Mouse (Mus musculus) erythroid progenitor cell, adult 5-6 weeks (primary cell): ENCODE results near the gene Hcrtr1. TPM values are rescaled to one million over a fixed set of nuclear protein-coding genes. Genes with fewer than 3 reads are reported as not detected.

Experiments
- ATAC-seq: replicated peaks from 2 replicates; pipeline ENCODE4 v1.8.0; 2016; ENCODE audit warnings: moderate number of reproducible peaks, mild to moderate bottlenecking, moderate TSS enrichment, inconsistent platforms; ENCODE audit not compliant: poor library complexity, low FRiP score, severe bottlenecking
- total RNA-seq, 2 experiments: library from RNA; stranded (forward) in 1 of 2; stranded (reverse) in 1 of 2; fragments of 150-400 nt in 1 of 2; fragments of 186-747, 209-891 nt in 1 of 2; gene quantifications; 2 replicates each; pipeline versions ENCODE4 v1.2.3 to v1.2.4; 2015 to 2017; ENCODE audit warnings: low replicate concordance in 2 of 2

Gene Hcrtr1
- total RNA-seq, 2 experiments from 2014 or later: not detected

DNA sequence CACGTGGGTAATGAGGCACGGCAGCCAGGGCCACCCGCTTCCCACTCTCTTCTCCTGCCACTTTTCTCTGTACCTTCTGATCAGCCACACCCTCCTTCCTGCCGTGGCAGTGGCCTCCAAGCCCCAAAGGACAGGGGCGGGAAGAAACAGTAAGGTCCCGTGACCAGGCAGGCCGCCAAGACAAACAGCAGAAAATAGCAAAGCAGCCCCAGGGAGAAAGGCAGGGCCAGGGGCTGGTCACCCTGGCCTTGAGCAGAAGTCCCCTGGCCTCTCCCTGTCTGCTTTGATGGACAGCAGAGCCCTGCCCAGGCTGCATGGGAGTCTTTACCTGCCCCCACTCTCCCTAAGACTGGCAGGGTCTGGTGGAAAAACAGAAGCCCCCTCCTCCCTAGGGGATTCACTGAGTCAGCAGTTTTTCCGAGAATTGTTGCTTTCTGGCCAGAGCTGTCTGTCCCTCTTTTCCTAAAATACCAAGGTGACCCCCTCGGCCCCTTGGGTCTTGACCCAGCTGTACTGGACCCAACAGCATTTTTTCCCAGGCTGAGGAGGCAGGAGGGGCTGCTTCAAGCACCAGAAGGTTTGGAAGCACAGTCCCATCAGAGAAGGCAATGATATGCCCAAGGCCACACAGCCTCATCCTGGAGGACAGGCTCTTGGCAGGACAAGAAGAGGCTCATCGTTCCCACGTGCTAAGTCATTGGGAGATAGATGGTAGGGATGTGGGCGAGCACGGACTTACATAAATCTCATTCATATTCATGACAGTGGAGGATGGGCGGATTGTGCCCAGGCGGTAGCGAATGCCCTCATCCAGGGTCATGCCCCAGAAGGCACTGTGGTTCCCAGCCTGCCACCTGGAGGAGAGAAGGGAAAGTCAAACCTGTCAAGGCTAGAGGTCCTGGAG lies 29.4 kb upstream of the Hcrtr1 start:
- ATAC-seq: no peak; the same call in 1 of the 2 replicates

DNA sequence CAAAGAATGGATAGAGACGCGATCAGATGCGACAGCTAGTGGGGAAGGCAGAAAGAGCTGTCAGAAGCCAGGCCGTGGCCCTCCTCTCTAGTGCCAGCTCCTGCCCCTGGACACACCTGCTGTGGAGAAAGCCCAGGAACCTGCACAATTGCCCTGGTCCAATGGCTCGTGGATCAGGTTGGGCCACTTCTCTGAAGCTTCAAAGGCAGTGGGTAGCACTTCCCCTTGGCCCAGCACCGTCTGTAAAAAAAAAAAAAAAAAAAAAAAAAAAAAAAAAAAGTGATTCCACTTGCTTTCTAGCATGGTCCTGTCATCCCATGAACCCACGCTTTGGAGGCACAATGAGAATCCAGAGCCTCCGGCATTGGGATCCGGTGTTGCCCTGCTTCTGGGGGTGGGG lies 28.7 kb upstream of the Hcrtr1 start:
- no peak for ATAC-seq

DNA sequence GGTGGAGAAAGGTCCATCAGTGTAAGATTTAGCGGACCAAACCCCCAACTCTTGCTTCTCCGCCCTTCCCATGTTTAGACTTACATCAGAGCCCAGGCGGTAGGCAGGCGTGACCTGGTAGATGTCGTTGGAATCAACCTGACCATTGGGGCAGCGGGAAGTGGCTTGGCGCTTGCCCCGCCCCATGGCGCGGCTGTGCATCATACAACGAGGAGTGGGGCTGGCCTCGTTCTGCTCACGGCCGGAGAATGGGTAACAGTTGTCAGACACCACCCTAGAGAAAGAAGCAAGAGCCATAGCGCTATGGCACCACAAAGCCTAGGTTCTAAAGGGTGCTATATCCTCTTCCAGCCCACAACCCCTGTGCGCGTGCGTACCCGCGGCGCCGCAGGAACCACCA lies 28.2 kb upstream of the Hcrtr1 start:
- no peak for ATAC-seq

DNA sequence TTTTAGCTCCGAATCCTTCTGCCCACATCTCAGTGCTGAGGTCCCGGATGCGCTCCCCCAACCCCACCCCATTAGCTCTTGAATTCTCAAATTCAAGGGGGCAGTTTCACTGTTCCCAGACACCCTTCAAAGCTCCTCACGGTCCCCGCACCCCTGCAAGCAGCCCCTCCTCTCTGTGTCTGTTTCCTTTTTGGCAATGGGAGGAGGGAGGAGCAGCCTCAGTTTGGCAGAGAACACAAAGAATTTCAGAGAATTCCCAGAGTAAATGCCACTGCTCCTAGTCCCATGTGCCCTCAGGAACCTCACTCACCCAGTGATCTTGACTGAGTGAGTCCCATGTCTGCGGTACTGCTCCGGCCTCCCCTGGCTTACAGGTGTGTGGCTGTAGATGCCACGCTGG lies 27.4 kb upstream of the Hcrtr1 start:
- no peak for ATAC-seq

DNA sequence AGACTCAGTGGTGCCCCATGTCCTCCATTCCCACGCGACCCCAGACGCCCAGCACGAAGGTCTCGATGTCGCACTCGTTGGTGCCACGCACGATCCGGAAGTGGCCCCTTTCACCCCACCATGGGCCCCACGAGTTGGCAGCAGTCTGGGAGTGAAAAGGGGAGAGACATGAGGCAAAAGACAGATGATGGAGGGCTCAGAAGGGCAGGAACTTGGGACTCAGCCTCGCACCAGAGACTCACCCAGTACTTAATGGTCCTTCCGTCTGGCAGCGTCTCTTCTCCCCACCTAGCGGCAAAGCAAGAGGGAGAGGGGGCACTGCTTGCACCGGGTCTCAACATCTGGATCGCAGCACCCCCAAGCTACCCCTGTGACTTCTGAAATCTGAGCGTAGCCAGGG lies 26.9 kb upstream of the Hcrtr1 start:
- ATAC-seq: no peak

DNA sequence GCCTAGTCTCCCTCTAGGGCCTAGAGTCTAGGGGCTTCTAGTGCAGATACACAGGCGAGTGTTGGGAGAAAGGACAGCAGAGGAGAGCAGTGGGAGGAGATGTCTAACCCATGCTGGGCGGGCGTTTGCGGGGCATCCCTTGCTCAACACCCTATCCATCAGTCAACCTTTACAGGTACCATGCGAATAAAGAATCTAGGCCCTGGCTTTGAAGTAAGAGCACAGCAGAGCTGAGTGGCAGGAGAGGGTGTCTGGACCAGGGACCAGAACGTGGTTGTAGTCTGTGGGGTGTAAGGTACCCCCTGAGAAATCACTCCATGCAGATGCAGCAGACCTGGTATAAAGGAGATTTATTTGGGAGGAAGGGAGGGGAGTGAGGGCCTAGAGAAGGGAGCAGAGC lies 25.0 kb upstream of the Hcrtr1 start:
- ATAC-seq: no peak

DNA sequence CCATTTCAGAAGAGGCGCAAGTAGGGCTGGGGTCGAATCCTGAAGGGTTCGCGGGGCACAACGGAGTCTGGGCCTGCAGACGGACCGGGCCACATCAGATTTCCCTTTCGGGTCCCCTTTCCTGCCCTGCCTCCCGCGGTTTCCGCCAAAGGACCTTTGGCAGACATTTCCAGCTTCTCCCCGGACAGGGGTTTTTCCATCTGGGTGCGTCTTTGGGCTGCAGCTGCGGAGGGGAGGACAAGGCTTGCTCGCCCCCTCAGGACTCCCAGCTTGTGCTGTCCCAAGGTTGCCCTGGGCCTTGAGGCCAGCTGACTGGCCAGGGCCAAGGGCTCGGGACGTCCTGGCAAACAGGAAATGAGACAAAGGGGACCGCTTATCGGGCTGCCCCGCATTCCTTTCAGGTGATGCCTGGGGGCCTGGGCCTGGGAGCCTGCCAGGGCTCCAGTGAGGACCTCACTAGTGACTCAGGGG lies 24.3 kb upstream of the Hcrtr1 start:
- ATAC-seq: no peak

DNA sequence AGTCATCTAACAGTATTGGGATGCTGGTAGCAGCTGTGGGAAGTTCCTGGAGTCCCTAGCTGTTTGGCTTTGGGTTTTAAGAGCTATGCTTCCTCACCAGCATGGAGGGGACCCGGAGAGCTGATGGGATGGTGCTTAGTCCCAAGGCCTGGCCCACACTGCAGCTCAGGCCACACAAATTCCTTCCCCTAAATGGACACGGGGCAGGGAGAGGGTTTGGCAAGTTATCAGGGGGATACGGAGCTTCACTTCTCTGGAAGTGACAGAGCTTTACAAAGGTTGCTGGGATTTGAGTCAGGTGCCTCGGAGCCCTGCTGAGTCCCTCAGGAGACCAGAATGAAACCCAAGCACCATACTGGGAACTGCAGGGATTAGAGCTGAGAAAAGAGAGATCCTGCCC lies 22.2 kb upstream of the Hcrtr1 start:
- no peak for ATAC-seq

DNA sequence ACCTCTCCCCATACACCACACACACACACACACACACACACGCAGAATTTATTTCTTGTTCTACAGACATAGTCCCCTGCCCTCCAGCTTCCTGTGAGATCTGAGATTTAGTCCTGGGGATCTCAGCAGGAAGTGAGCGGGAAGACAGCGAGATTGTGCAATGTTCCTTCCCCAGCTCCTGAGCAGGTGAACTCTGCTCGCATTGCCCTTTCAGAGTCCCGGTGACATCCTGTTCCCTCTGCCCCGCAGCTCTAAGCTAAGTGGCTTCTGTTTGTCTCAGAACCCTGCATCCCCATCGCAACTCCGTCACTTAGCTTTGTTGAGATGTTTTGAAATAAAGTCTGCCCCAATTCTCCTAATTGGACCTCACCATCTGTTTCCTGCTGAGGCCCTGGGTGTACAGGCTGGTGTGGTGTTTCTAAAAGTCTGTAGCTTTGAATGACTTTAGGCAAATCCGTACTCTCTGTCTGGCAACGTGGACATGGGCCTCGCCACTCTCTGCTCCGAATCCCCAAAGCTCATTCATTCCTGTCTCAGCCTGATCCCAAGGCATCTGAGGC lies 17.7 kb upstream of the Hcrtr1 start:
- ATAC-seq: no peak

DNA sequence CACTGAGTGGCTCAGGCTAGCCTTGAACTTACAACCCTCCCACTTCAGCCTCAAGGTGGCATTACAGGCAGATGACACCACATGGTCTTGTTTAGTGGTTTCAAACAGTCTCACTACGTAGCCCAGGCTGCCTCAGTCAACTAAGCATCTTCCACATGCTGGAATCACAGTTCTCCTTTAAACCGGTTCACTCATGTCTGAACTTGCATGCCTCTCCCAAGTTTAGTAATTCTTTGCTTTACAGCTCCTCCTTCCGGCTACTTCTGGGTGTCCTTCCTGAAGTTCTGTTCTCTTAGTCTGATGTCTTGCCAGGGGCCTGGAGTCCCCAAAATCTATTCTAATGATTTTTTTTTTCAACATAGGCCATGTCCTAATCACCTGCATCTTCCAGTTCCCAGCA lies 15.1 kb upstream of the Hcrtr1 start:
- ATAC-seq: no peak

DNA sequence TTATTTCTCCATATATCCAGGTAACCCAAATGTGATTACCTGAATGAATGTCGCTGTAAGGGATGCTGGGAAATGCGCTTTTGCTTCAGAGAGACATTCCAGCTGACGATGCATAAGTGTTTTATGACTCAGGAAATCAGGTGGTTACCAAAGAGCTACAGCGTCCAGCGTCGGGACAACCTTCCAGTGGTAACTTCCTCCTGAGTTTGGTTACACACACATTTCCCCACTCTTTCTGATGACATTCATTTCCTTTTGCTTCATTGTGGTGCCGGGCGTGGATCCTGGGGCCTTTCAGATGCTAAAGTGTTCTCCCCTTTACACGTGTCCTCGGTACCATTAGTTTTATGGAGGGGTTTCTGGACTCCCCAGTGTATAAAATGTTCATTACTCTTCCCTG lies 9.2 kb upstream of the Hcrtr1 start:
- ATAC-seq: no peak

DNA sequence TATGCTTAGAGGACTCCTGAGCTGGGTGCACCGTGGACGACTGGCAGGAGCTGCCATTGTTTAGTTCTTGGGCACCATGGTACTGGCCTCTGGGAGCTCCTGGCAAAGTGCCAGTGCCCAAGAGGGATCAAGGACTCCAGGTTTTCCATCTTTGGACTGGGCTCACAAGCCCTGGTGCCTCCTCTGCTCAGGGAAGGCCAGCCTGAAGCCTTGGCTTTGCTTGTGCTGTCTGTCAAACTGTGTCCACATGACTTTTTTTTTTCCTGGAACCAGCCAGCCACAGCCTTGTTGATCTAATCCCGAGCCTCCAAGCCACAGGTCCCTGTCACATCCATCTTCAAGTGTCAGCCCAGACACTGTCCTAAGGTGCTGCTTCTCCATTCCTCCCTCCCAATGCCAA lies 2.6 kb upstream of the Hcrtr1 start:
- no peak for ATAC-seq

DNA sequence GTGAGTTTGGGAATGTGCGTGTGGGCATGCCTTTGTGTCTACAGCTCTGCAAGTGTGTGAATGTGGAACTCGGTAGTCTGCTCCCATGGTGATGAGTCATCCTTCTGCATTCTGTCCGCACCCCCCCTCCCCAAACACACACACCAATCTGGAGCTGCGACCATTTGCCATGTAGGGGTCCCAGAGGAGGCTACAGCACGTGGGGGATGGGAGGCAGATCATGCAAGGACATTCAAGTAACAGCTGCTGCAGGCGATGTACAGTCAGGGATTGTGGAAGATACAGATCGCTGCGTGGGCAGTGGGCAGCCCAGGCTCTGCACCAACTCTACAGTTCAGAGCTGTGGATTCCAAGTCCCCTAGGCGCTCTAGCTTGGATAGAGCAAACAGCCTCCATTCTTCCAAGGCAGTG lies 1.8 kb upstream of the Hcrtr1 start:
- no peak for ATAC-seq

DNA sequence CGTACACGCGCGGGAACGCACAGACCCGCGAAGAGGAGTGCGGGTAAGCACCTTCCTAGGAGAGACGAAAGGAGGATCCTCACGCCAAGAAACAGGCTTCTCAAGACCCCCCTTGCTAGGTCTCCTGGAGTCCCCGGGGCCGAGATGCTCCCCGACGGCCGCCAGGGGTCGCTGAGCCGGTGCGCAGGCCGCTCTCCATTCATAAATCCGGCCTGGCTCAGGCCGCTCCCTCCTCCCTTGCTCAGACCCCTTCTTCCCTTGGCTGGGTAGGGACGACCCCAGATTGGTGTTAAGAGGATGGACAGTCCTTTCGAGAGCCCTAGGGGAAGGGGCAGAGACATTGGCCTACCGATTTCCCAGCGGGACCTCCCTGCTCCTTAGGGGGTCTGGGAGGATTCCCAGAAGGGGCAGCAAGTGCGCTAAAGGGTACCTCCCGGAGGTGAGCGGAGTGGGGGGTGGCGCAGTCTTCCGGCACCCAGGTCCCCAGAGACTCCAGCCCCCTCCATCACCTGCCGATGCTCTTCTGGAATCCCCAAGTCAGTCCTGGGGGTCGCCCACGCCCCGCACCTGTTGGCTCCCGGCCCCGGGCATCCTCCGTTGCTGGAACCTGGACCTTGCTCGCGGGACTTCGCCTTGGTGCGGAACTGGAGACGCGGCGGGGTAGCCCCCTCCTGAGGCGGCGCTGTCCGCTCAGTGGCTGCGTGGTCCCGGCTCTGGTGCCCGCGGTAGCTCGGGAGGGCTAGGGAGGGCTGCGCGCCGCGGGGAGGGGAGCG lies 532 bp downstream of the Hcrtr1 start:
- 0 out of 2 replicates have a peak, but pooled peaks have one; percentile 33 for ATAC-seq

DNA sequence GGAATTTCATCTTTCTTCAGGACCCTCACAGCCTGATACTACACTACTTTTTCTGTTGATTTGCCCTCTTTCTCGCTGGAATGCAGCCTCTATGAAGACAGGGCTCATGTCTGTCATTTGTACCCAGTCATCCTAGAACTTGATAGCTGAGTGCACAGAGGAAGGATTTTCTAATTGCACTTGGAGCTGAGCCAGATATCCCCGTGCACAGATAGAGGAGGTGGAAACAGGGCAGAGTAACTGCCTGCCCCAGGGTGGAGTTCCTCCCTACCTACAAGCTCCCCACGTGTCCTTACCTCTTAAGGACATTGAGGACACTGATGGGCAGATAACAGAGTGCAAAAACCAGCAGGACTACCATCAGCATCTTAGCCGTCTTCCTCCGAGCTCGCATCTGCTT lies 5.8 kb downstream of the Hcrtr1 start:
- no peak for ATAC-seq

DNA sequence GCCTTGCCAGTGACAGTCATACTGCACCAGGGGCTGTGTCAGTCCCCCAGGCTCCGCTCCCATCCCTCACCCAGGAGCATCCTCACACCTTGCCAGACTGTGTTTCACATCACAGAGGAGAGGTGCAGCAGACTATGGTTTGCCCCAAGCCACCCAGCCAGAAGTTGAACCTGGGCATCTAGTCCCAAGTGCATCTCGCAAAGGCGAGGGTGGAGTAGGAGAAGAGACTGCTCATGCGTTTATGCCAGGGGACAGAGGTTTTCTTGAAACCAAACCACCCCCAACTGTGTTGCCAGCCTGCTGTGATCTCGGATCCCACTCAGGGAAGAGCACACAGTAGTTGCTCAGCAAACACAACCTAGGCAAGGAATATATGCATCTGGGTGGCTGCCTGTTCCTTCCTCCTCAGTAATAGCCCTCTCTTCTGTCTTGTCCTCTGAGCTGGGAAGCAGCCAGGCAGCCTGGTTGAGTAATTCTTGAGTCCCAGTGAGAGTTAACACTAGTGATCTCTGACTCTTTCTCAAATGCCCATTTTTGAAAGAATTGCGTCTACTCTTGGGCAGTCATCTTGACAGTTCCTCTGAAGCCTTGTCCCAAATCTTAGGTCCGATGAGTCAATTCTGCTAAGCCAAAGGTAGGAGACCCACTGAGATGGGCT lies 7.6 kb downstream of the Hcrtr1 start:
- no peak for ATAC-seq

DNA sequence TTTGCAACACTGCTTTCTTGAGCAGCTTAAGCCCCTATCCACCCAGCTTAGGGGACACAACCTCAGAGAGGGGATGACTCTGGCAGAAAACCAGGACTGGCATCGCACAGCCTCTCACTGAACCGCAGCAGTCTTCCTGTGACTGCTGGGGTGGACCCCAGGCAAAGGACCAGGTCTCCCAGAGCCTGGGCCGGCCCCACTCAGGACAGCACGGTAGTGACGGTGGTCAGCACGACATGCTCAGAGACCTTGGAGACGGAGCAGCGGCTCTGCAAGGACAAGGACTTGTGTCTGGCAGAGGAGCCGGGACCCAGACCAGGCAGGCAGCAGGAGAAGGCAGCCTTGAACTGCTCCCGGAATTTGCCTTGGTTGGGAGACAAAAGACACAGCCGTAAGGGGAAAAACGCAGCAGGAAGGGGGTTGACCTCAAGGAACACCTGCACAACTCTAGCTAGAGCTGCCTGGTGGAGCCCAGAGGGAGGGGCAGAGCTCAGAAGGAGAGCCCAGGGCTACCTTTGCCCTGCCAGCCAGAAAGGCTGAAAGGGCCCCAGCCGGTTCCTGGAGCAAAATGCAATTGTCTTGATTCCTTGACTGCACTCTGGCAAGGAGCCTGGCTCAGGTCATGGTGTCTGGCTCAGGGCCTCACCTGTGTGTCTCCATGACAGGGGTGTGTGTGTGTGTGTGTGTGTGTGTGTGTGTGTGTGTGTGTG lies 8.4 kb downstream of the Hcrtr1 start:
- no peak for ATAC-seq

DNA sequence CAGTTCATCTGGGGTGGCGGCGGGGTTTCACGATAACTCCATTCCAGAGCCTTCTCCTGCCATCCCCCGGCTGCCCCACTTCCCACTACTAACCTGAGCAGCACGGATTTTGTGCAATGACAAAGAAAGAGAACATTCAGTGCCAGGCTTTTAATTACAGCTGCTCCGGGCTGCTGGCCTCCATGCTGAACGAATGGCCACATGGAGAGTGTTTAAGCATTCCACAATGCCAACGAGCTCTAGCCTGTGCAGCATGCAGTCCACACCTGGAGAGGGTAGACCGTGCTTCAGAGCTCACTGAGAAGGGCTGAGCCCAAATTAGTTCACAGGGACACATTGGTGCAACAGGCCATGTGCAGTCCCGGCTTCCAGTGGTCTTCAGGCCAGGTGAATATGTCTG lies 9.1 kb downstream of the Hcrtr1 start:
- ATAC-seq: no peak

DNA sequence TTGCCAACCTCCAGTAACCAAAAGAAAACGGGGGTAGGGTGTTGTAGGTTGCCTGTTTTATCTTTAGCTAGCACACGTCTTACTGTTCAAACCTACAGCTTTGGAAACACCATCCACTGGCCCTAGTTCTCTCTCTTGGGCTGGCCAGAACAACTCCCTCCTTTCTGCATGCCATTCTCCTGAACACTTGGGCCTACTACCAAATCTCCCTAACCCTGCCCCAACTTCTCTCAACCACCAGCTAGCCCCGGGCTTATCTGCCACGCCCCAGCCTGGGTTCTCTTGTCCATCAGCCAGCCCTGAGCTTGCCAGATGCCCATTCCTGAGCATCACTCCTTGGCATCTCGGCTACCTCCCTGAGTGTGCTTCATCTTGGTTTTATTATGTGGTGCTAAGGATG lies 10.3 kb downstream of the Hcrtr1 start:
- ATAC-seq: no peak

DNA sequence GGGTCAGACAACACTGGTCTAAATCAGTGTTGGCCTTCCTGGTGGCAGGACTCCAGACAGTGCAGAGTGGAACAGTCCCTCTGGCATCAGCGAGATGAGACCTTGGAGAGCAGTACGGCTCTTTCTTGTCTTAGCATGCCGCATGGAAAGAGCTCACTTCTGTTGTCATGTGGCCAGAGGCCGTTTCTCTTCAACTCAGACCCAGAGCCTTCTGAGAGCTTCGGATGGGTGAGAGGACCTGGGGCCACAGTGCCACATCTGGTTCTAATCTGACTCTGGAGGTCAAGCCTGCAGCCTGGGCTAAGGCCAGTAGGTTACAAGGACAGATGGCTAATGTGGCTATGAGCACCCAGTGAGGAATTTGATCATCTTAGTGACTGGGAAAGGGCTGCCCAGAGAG lies 13.2 kb downstream of the Hcrtr1 start:
- ATAC-seq: no peak
